Mouse (Mus musculus): ENCODE results near the gene Sae1. TPM values are rescaled to one million over a fixed set of nuclear protein-coding genes. Genes with fewer than 3 reads are reported as not detected.

Sae1 gene
- 36.5 and 43.6 TPM in 2 replicates for total RNA-seq (2015; ENCODE audit: low replicate concordance)
- 113 and 196 TPM in 2 replicates for total RNA-seq (2017; ENCODE audit: low replicate concordance)

DNA sequence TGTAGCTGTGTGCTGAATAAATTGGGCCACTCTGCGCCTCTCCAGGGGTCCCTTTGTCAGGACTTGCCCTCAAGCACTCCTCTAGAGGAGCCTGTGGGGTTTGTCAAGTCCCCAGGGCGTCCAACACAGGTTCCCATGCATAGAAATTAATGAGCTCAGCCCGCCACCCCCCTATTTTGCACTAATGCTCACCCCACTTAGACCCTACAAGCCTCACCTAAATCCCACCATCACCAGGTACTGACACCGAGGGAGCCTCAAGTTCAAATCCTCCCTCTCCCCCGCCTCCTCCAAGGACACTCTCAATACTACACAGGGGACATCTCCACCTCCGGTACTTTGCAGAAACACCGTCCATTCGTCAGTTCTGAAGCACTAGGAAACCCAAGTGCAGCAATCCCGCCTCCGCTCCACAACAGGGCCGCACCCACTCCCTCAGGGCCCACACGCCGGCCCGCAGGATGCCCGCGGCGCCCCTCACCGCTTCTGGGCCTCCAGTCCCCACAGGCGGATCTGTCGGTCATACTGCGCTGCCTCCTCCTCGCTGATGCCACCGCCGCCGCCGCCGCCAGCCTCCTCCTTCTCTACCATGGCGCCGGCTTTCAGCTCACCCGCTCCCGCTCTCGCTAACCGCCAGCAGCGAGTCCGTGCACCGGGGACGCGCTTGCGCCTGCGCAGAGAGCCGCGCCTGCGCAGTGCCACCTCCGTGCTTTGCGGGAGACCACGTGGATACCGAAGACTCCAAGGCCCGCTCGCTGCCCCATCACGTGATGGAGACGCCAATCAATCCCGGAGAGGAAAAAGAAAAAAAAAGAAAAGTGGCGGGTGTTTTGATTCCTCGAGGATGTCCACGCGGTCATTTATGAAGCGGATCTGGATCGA, at the start of gene Sae1:
Gene Sae1 (minus strand): TSS at position 647 of the 882 bp plus-strand sequence.
- ATAC-seq (replicated peaks; ENCODE audit: low FRiP score, poor library complexity, severe bottlenecking): peak; percentile 99

DNA sequence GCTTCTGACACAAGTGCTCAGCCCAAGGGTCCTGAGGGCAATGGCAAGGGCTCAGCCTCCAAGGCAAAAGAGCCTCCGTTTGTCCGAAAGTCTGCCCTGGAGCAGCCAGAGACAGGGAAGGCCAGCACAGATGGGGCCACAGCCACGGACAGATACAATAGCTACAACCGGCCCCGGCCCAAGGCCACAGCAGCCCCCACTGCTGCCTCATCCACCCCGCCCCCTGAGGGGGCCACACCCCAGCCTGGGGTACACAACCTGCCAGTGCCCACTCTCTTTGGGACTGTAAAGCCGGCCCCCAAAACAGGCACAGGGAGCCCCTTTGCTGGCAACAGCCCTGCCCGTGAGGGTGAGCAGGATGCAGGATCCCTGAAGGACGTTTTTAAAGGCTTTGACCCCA, 47.5 kb upstream of the Sae1 start:
- ATAC-seq (replicated peaks; ENCODE audit: low FRiP score, poor library complexity, severe bottlenecking): no peak

GRCm38 (mm10) chr7:16433352-16433971, 45.9 kb upstream of the Sae1 start:
- ATAC-seq (replicated peaks; ENCODE audit: low FRiP score, poor library complexity, severe bottlenecking): no peak

DNA sequence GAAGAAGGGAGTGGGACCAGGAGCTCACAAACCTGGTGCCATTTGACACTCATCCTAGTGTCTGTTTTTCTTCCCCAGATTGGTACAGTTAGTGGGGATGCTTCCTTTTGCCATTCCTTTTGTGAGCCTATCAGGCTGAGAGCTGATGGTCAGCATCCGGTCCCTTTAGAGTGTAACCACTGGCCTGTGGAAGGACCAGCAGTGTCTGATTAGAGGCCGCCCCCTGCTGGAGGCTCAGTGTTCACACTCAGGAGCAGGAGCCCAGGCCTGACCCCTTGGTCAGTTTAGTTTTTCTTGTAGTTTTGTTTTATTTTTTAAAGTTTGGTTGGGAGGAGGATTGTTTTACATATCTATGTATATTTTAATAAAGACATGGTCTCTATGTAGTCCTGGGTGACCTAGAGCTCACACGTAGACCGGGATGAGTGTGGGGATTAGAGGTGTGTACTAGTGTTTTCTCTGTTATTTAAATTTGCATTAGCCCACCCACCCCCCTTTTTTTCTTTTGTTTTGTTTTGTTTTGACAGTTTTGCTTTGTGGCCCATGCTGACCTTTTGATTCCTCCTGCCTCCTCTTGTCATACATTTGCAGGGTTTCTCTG, 38.6 kb upstream of the Sae1 start:
- ATAC-seq (replicated peaks; ENCODE audit: low FRiP score, poor library complexity, severe bottlenecking): peak; percentile 81

DNA sequence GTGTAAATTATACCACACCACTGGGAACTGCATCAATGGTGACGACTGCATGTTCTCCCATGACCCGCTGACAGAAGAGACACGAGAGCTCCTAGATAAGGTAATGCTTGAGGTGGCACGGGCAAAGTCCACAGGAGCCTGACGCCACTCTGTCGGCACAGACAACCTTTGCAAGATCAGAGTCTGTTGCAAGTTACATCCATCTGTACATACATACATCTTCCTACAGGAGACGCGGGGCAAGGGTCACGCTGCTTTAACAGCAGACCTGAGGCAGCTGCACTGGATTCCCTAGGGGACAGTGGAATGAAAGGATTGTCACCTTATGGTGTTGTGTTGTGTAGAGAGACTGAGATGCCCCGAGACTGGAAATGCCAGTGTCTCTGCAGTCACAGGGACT, 38.1 kb upstream of the Sae1 start:
- ATAC-seq (replicated peaks; ENCODE audit: low FRiP score, poor library complexity, severe bottlenecking): peak; percentile 35

GRCm38 (mm10) chr7:16423731-16424130, 36.1 kb upstream of the Sae1 start:
- ATAC-seq (replicated peaks; ENCODE audit: low FRiP score, poor library complexity, severe bottlenecking): no peak

DNA sequence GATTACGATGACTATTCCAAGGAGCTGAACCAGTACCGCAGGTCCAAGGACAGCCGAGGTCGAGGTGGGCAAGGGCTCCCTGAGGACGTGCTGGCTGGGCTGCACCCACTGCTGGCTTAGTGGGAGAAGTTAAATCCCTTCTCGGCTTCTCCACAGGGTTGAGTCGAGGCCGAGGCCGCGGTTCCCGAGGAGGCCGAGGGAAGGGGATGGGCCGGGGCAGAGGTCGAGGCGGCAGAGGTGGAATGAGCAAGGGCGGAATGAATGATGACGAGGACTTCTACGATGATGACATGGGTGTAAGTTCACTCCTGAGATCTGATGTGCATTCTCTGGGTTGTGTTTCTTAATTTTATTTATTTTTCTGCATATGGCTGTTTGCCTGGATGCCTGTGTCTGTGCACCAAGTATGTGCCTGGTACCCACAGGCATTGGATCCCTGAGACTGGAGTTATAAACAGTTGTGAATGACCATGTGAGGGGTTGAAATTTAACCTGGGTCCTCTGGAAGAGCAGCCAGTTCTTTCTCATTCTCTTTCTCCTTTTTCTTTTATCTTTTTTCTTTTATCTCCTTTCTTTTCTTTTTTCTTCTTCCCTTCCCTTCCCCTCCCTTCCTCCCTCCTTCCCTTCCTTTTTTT, 34.7 kb upstream of the Sae1 start:
- no peak for ATAC-seq (replicated peaks; ENCODE audit: low FRiP score, poor library complexity, severe bottlenecking)

DNA sequence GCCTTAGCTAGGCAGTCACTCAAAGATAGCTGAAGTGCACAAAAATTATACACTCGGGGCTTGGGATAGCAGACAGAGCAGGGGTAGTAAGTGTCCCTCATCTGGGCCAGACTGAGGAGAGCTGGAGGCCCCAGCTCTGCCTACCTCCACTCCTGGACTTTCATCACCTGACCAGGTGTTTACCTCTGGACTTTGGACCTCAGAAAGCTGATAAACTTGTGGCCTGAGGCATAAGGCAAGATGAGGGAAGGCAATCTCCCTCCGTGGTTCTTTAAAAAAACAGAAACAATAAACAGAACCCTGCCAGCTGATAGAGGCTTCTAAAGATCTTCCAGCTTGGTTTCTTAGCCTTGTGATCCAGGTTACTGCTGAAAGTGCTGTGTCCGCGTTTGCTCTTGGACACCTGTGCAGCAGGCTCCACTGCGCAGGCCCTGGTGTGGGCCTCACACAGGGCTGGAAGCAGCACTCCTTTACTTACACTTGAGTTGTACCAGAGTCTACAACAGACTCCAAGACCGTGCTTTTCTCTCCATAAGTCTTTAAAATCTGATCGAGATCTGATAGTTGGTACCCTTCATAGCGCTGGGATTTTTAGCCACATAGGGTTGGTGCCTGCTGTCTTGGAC, 33.0 kb upstream of the Sae1 start:
- ATAC-seq (replicated peaks; ENCODE audit: low FRiP score, poor library complexity, severe bottlenecking): no peak

DNA sequence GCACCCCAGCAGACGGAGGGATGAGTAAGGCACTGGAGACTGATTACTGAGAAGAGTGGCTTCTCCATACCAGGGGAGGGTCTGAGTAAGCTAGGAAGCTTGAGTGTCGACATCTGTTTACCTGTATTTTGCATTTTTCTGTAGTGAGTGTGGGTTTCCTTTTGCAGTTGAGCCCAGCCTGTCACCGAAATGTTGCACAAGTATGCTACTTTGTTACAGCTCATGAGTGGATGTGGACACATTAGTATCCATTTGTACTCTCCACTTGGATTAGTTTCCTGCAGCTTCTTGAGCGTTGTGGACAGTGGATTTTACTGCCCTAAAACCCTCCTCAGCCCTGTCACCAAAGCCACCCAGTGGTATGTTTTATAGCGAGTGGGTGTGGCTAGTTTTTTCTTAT, 31.1 kb upstream of the Sae1 start:
- no peak for ATAC-seq (replicated peaks; ENCODE audit: low FRiP score, poor library complexity, severe bottlenecking)

DNA sequence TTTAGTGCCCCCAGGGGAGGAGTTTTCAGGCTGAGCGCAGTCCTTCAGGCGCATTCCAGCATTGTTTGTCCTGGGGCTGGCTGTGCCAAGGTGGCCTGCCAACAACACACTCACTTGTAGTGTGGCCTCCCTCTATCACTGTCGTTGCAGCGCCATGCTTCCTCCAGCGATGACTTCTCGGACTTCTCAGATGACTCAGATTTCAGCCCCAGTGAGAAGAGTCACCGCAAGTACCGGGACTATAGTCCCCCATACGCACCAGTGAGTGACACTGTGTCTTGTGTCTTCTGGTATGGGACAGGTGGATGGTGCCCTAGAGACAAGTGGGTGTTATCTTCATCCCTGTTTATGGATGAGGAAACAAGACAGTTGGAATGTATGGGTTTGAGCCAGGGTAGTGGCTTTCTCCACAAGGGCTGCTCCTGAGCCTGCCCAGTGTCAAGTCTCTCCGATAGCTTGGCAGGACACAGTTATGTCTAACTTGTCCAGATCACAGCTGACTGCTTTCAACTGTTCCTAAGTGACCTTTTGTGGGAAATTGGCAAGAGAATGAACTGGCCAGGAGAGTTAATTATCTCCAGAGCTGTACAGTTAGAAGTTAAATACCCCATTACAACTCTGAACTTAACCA, 29.6 kb upstream of the Sae1 start:
- ATAC-seq (replicated peaks; ENCODE audit: low FRiP score, poor library complexity, severe bottlenecking): no peak

DNA sequence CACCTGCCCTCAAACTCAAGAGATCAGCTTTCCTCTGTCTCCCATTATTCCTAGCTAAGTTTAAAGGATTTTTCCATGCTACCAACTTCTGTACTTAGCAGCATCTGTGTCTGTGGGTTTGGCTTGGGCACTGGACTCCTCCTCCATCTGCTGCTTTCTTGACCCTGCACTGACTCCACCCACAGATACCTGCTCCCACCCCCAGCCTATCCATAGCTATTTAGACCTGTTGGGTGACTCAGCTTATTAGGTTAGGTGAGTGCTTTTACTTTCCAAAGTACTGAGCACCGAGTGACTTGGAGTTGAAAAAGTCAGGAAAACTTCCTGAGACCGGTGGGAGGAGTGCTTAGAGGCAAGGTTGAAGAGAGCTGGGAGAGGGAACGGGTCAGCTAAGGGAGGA, 27.8 kb upstream of the Sae1 start:
- no peak for ATAC-seq (replicated peaks; ENCODE audit: low FRiP score, poor library complexity, severe bottlenecking)

- no peak for ATAC-seq (replicated peaks; ENCODE audit: low FRiP score, poor library complexity, severe bottlenecking)
Measured at GRCm38 (mm10) chr7:16412930-16413329, 25.3 kb upstream of the Sae1 start.

DNA sequence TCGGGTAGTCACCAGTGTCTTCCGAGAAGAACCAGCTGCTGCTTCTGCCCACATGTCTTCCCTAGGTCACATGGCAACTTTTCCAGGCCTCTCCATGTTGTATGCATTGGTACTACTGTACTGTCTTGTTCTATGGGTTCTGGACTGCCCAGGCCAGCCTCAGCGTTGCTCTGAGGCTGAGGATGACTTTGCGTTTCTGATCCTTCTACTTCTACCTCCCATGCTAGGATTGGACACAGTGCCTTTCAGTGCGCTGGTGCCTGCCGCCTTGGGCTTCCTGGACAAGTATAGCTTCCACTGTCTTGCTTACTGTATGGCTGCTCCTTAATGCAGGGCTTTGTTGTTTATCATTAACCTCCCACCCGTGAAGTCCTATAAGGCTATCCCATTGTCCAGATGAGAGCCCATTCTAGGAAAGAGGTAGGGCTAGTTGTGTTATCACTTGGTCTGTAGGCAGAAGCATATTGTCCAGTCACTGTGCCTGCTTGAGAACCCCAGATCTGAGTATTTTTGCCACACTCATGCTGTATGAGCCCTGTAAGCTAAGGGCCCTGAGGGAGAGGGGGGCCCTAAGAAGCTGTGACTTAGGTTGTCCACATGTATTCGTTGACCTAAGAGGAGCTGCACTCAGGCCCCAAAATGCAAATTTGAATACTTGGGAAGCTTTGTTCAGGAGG, 24.8 kb upstream of the Sae1 start:
- peak; percentile 87 for ATAC-seq (replicated peaks; ENCODE audit: low FRiP score, poor library complexity, severe bottlenecking)

GRCm38 (mm10) chr7:16411100-16411499, 23.5 kb upstream of the Sae1 start:
- ATAC-seq (replicated peaks; ENCODE audit: low FRiP score, poor library complexity, severe bottlenecking): no peak

DNA sequence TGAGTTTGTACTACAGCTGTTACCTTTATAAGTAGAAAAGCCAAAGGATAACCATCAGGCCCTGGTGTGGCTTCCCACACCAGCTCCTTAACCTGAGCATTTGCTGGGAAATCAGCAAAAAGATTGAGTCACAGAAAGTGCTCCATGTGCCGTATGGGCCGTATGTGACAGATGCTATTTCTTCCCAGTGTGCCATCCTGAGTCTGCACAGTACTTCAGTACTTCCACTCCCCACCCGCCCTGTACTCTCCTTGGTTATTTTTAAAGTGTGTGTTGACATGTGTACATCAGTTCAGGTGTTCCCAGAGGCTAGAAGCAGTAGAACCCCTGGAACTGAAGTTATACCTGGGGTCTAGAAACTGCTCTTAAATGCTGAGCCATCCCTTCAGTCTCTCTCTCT, 19.4 kb upstream of the Sae1 start:
- no peak for ATAC-seq (replicated peaks; ENCODE audit: low FRiP score, poor library complexity, severe bottlenecking)

GRCm38 (mm10) chr7:16405516-16406351, 18.1 kb upstream of the Sae1 start:
- peak; percentile 71 for ATAC-seq (replicated peaks; ENCODE audit: low FRiP score, poor library complexity, severe bottlenecking)

GRCm38 (mm10) chr7:16405073-16405455, 17.5 kb upstream of the Sae1 start:
- ATAC-seq (replicated peaks; ENCODE audit: low FRiP score, poor library complexity, severe bottlenecking): 0 out of 2 replicates have a peak, but pooled peaks have one; percentile 0
